Mouse (Mus musculus): ENCODE data around the gene Coa7.
"Not testable (repeated sequence)": the region's sequence is repeated elsewhere in the genome, so short reads cannot be mapped to it uniquely, and the experiment has no call there.

The Coa7 gene

DNA sequence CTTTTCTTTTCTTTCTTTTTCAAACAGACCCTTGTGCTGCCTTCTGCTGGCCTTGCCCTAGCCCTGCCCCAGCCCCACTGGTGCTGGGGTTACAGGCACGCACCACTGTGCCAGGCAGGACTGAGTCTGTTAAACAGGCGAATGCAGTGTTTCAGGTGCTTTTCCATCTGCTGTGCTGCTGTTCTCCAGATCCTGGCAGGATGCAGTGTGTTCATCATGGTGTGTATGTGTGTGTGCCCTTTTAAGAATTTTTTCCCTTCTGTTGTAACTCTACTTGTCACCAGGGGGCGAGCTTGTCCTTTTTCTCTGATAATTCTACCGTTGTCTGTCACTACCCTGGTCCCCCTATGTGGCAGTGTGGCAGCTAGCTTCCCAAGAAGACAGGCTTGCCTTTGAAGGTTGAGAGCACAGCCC is 11.3 kb downstream of the Coa7 start:
- peak; percentile 57 for DNase-seq (ENCODE audit: low read depth, low spot score)

GRCm38 (mm10) chr4:108344631-108345083 is 16.7 kb downstream of the Coa7 start:
- DNase-seq (ENCODE audit: low read depth, low spot score) = no peak

- no peak for DNase-seq (ENCODE audit: low read depth, low spot score)
Observed at GRCm38 (mm10) chr4:108345826-108346225, 17.9 kb downstream of the Coa7 start.

GRCm38 (mm10) chr4:108347111-108347510 is 19.2 kb downstream of the Coa7 start:
- DNase-seq (ENCODE audit: low read depth, low spot score) = peak; percentile 52

GRCm38 (mm10) chr4:108348256-108348875 is 20.4 kb downstream of the Coa7 start:
- peak; percentile 93 for DNase-seq (ENCODE audit: low read depth, low spot score)

DNA sequence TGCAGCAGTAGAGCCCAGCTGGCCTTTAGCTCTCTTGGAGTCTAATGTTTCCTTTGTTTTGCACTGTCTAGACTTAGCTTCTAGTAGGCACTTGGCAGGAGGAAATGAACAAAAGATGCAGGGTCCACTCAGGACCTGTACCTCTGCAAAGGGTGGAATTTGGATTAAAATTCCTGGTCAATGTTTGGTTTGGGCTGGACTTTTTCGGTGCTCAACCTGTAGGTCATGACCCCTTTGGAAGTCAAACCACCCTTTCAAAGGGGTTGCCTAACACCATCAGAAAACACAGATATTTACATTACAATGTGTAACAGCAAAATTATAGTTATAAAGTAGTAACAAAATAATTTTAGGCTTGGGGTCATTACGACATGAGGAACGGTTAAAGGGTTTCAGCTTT is 21.1 kb downstream of the Coa7 start:
- DNase-seq (ENCODE audit: low read depth, low spot score) = no peak

GRCm38 (mm10) chr4:108349836-108350547 is 22.1 kb downstream of the Coa7 start:
- DNase-seq (ENCODE audit: low read depth, low spot score) = no peak

DNA sequence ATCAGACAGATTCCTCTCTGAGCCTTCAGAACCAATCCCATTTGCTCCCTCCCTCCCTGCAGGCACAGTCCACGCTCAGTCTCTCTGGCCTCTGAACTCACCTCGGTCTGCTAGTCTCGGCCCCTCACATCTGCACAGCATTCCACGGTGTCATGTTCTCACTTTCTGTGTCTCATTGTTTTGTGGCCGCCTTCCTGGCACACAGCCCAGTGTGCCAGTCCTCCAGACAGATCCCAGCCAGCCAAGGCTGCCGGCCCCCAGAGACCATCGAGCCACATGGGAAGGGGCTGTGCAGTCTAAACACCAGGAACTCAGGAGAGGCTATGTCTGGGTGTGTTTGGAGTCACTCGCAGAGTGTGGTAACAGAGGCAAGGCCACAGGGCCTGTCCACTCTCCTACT is 22.9 kb downstream of the Coa7 start:
- no peak for DNase-seq (ENCODE audit: low read depth, low spot score)

- not testable (repeated sequence) for DNase-seq (ENCODE audit: low read depth, low spot score)
Observed at GRCm38 (mm10) chr4:108353591-108353990, 25.7 kb downstream of the Coa7 start.

DNA sequence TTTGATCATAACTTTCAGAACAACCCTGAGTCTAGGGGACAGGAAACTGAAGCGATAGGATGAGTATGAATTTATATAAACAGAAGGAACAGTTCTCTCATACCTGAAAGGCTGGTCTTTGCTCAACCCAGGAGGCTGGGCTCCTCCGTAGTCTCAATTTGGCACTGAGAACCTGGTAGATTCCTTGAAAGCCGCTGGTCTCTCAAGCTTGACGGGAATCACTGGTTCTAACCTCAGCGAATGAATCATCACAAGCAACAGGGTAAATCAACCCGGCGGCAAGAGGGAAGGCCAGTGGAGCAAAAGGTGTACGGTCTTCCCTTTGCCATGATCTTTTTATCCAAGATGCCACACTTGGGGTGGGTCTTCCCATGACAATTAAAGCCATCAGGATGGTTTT is 29.5 kb downstream of the Coa7 start:
- no peak for DNase-seq (ENCODE audit: low read depth, low spot score)

DNA sequence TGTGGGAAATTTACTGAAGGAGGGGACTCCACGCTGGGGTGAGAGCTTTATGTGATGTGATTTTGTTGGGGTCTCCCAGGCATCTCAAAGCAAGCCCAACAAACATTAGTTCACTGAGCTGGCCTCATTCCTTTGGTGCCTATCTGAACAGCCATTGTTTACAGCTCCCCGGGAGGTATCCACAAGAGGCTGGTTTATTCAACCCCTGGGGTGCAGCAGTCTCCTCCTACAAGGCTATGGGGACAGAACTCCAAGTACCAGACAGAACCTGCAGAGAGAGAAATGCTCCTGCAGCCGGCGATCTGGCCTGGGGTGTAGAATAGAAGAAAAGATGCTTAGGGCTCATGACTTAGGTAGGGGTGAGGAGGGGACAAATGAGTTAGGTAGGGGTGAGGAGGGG is 30.6 kb downstream of the Coa7 start:
- no peak for DNase-seq (ENCODE audit: low read depth, low spot score)

DNA sequence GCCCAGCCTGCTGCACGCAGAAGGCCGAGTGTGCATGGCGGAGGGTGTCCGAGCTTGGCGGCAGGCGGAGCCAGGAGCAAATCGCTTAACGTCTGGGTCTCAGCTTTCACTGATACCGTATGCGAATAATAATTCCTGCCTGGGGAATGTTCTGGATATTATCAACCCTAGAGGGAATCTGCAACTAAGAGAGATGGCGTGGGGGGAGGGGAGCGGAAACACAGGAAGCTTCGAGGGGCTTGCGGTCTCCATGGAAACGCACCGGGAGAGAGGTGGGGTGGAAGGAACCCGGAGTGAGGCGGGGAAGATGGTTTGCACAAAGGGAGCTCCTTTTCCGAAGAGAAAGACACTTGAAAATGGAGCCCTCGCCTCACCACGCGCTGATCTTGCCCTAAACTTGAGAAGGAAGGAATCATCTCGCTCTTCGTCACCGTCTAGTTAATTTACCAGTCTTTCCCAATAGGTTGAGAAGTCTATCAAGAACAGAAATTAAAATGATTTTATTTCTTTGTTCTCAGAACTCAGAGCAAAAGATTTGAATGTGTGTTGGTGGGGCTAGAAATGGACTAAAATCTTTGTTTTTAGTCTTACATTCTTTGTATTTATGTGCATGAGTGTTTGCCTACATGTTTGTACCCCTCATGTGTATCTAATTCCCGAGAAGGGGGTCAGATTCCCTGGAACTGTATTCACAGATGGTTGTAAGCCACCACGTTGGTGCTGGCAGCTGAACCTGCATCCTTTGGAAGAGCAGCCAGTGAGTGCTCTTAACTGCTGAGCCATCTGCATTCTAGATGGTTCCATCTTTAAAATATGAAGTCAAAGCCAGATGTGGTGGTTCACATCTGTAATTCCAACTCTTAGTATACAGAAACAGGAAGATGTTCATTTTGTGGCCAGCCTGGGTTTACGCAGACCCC is 32.5 kb downstream of the Coa7 start:
- DNase-seq (ENCODE audit: low read depth, low spot score) = no peak

- no peak for DNase-seq (ENCODE audit: low read depth, low spot score)
Observed at GRCm38 (mm10) chr4:108362321-108363261, 34.7 kb downstream of the Coa7 start.

GRCm38 (mm10) chr4:108363355-108364110 is 35.6 kb downstream of the Coa7 start:
- DNase-seq (ENCODE audit: low read depth, low spot score) = no peak

GRCm38 (mm10) chr4:108364111-108364476 is 36.2 kb downstream of the Coa7 start:
- DNase-seq (ENCODE audit: low read depth, low spot score) = peak; percentile 79

DNA sequence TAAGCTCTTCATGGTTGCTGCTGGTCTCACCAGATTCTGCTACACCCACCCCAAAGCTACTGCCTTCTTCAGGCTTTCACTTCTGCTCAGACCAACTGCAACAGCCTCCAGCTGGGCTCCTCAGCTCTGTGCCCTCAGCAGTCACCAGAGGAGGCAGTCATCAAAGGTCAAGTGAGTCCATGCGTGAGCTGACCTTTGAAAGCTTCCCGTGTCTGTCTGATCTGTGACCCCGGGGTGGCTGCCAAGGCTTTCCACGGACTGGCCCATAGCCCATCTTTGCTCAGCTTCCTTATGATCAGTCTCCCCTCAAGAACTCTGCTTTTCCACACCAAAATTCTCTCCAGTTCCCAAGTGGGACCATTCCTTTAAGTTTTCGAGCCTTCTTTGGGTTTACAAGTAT is 41.3 kb downstream of the Coa7 start:
- peak; percentile 32 for DNase-seq (ENCODE audit: low read depth, low spot score)

DNA sequence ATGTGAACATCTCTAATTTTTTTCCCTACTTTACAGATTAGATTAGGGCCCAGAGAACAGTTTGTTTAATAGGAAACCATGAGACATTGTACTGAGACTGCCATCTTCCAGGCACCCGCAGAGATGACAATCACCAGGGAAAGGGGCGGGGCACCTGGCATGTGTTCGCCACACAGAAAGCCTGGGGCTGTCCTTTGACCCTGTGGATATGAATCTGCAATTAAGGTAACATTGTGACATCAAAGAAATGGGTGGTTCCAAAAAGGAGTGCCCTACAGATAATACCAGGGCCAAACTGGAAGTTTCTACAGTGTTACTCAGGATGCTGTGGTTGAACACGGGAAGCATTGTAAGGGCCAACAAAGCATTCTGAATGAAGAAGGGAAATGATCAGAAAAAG is 42.5 kb downstream of the Coa7 start:
- DNase-seq (ENCODE audit: low read depth, low spot score) = no peak

DNA sequence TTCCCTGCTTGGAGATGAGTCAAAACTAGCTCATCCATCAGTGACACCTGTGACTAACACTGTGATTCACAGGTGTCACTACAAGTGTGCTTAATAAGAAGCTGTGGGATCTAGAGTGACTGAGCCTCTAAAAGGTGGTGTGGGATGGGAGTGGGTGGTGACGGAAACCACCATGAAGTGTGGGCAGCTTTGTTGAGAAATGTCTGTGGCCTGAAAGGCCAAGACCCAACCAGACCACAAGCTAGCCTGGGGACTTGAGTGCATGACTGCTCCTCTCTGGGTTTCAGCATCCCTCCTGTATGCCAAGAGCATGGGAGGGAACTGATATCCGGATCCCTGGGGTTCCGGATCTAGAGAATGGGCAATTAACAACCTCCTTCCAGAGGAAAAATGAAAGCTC is 43.5 kb downstream of the Coa7 start:
- no peak for DNase-seq (ENCODE audit: low read depth, low spot score)

GRCm38 (mm10) chr4:108372166-108372565 is 44.2 kb downstream of the Coa7 start:
- DNase-seq (ENCODE audit: low read depth, low spot score) = no peak

GRCm38 (mm10) chr4:108379476-108379875 is 51.5 kb downstream of the Coa7 start:
- DNase-seq (ENCODE audit: low read depth, low spot score) = no peak
